Mouse (Mus musculus) Muller cell, postnatal 12 days (primary cell): ENCODE measurements around the gene Nek9.

Experiments
- DNase-seq: peaks from one replicate; pipeline ENCODE4 v3.0.0-alpha.2; 2015; ENCODE audit errors: inconsistent ontology term

The Nek9 gene

DNA sequence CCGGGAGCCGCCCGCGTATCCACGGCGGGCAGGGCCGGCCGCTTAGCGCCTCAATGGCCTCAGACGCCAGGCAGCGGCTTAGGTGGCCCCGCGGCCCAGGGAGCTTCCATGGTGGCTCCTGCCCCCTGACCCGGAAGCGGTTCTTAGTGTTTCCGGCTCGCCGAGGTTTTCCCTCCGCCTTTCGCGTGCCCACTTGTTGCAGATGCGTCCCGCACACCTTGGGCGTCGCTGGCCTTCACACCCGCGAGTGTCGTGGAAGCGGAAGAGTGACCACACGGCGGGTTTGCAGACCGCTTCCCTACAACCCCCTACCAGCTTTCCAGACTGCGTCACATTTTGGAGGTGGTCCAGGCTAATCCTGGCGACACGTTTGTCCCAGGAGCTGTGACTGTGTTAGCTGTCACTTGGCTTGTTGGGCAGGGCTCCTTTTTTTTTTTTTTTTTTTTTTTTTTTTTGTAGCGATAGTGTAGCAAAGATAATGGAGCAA is at the start of gene Nek9:
Gene Nek9, minus strand, starts transcription at position 120 of the 487 bp plus-strand sequence.
- DNase-seq = peak; percentile 96

DNA sequence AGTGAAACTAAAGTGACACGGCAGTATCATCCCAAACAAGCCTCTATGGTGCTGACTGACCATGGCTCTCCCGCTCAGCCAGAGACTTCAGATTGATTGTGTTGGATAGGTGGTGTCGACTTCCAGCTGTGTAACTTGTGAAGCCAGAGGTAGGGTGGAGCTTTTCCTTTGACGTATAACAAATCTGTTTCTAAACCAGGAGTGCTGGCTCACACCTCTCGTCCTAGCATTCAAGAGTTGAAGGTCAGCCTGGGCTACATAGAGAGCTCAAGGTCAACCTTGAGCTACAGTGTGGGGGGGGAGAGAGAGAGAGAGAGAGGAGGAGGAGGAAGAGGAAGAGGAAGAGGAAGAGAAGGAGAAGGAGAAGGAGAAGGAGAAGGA is 46.8 kb upstream of the Nek9 start:
- no peak for DNase-seq

DNA sequence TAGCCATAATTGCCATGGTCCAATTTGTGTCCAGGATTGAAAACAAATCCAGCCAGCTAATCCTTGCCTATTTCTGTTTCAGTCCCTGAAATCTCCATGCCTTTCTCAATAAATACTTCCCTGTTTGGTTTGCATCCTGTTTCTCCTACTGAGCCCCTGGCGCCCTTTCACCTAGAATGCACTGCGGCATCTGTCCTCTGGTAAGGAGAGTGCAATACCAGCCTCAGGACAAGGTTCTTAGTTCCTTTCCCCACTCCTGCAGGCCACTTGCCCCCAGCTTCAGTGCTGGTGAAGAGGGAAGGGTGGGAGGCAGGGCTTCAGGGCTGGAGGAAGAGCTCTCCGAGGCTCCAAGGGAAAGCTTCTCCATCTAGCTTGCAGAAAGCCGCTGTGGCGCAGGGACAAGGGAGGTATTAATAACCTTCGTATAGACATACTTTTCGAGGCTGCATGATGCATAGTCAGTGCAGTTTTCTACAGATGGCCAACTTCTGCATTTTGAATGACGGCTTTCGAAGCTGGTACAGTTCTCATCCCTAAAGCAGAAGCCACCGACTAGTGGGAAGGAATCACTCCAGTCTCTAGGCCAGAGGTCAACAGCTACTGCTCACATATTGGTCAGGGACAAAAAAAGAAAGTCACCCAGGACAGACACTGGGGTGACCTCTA is 46.3 kb upstream of the Nek9 start:
- DNase-seq = no peak

DNA sequence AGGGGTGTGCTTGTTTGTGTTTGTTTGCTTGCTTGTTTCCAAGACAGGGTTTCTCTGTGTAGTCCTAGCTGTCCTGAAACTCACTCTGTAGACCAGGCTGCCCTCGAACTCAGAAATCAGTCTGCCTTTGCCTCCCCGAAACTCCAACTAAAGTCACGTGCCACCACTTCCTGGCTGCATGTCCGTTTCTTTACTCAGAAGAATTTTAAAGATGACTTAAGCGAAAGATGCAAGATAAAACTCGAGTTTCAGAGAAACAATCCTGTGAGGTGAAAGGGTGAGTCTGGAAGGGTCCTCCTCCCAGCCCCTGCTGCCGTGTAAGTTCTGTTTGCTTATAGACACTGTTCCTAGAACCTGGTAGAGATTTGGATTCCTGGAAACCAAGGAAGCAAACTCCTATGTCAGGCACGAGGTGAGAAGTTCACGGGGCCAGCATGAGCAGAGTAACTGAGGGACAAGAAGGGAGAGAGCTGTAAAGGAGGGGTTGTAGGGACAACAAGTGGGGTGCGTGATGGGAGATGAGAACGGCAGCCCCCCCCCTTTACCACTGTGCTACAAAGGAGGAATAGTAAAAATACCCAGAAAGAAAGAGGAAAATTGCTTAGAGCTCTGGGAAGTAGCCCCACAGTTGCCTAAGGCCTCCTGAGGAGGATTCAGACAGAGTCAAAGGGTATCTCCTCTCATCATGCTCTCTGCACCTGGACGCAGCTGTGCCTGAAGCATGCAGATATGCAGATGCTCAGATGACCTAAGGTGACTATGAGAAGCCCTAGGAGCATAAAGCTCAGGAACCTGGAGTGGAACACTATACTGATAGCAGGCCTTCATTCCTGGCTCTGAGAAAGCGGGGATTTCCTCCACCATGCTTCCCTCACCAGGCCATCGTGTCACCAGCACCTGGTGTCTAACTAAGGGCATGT is 43.9 kb upstream of the Nek9 start:
- DNase-seq = no peak

- DNase-seq = no peak
These were observed 42.4 kb upstream of the Nek9 start for GRCm38 (mm10) chr12:85381570-85381969.

DNA sequence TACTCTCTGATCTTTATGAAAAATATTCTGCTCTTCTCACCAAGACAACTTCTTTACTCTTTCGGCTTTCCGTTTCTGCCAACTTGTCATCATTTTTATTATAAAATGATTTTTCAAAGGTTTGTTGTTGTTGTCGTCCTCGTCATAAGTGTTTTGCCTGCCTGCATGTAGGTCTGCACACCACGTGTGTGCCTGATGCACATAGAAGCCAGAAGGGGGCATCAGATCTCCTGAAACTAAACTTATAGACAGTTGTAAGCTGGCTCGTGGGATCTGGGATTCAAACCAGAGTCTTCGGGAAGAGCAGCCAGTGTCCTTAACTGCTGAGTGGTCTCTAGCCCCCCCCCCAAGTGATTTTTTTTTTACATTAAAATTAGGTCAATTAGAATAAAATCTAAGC is 41.8 kb upstream of the Nek9 start:
- no peak for DNase-seq

DNA sequence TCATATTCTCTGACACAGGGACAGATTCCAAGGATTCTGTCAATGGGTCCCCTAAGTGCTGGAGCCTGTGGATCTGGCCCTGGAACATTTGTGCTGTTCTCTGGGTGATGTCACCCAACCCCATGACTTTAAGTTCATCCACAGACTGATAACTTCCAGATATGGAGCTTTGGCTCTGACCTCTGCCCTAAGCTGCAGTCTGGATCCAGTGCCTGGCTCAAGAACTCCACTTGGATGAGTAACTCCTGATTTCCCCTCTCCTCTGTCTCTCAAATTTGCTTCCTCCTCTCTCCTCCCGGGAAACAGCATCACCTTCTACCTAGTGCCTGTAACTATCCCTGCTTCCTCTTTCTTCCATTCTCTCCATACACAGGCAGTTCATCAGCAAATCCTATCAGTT is 41.1 kb upstream of the Nek9 start:
- DNase-seq = no peak

GRCm38 (mm10) chr12:85378271-85378670 is 39.1 kb upstream of the Nek9 start:
- no peak for DNase-seq

- peak; percentile 91 for DNase-seq
These were observed 35.6 kb upstream of the Nek9 start, which contains the start of gene Tmed10 for GRCm38 (mm10) chr12:85374561-85375272. TSS of gene Tmed10 (minus strand) at chr12:85374847.

DNA sequence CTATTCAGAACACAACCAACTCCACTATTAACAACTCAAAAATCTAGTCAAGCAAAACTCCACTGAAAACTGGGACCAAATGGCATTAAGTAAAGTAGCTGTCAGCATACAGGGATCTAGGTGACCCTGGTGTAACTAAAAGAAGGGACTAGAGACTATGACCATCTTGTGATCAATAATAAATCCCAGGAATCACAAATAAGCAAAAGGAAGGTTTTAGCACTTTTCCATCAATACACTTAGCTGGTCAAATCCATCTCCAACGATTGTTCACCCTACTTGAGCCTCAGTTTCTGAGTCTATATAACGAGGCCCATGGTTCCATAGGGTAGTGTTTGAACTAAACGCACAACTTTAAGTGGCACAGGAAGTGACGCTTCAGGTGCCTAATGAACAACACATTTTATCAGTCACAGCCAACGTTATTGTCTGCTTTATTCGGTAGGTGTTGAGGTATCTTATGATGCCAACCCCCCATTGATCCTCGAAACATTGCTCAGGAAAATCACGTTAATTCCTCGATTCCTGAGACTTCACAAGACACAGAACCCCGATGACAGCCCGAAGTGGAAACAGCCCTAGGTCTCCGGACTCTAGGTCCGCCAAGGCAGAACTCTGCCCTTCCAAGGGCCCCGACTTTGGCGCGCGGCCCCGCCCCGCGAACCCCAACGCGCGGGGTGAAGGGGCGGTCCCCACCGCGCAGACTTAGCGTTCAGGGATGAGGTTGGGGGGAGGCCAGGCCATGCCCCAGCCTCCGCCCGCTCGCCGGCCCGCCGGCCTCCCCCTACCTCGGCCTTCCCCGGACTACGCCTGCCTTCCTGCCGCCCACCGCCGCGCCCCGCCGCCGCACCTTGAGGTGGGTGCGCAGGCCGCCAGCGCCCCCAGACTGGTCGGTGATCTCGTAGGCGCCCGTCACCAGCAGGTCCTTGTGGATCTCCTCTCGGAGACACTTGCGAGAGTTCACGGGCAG is 34.7 kb upstream of the Nek9 start:
- peak; percentile 94 for DNase-seq

DNA sequence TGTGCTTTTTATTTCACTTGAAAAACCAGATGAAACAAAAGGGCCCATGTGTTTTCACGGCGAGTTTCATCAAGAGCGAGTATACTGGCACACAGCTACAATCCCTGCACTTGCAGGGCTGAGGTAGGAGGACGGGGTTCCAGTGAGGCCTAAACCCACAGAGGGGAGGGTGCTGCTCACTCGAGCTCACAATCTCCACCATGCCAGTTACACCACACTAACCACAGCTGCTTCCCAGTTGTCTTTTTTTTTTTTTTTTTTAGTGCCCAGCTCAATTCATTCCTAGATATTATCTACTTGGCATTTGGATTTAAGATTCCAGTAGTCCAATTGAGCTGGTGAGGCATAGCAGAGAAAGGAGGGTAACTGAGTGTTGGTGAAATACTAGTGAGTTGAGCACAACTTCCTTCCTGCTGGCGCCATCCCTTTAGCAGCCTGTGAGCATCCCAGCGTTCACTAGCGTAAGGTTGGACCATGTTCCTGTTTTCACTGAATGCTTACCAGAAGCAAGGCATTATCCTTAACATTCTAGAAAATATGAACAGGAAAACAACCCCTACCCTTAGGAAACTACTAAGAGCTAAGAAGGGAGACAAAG is 33.0 kb upstream of the Nek9 start:
- DNase-seq = peak; percentile 27

GRCm38 (mm10) chr12:85368441-85369063 is 29.4 kb upstream of the Nek9 start:
- no peak for DNase-seq

- DNase-seq = peak; percentile 89
These were observed 27.1 kb upstream of the Nek9 start for GRCm38 (mm10) chr12:85366271-85366670.

- DNase-seq = peak; percentile 40
These were observed 23.3 kb upstream of the Nek9 start for GRCm38 (mm10) chr12:85362510-85362909.

DNA sequence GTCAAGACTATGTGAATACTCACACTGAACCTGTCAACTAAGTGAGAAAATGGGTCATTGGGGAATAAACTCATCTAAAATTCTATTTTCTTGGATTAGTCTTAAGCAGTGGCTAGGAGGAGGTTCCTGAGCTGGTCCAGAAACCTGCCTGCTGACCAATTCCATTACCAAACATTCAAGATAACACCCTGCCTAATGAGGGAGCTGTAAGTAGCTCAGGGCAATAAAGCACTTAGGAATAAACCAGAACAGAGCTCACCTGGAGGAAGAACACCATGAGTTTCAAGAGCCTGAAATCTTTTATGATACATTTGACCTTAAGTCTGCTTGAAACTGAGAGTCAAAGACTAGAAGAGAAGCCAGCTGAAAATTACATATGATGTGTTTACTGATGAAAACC is 22.4 kb upstream of the Nek9 start:
- DNase-seq = no peak

- no peak for DNase-seq
These were observed 22.0 kb upstream of the Nek9 start for GRCm38 (mm10) chr12:85361165-85361564.

- no peak for DNase-seq
These were observed 14.9 kb upstream of the Nek9 start for GRCm38 (mm10) chr12:85354061-85354460.

DNA sequence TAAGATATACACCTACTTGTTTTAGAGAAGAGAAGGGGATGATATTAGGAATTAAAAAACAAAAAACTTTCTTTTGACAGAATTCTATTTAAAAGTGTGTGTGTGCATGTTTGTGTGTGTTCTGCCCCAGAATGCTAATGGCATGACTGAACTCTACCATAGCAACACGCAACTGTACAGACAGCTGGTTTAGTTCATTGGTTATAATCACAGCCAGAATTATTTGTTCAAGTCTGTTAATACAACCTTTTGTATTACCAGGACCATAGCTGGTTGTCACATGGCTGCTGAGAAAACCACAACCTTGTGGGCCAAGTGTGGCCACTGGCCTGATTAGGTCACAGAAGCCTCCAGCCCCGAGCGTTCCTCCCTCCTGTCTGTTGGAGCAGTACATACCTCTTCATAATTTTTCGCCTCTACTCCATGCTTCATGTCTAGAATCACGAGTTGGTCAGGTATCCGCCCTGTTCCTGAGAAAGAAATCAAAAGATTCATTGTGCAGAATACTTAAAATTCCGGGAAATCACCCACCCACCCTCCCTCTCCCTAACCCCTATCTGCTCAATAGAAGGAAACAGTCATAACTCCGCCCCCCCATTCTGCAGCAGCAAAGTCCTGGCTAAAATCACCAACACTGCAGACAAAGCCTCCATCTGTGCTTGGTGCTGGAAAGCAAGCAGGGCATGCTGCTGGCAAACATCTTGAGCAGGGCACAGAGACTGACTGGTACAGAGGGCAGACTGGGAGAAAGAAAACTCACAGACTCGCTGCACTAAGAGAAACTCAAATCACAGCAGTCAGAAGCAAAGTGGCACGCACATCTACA is 11.5 kb upstream of the Nek9 start:
- DNase-seq = peak; percentile 94

- DNase-seq = peak; percentile 28
These were observed 9.2 kb upstream of the Nek9 start for GRCm38 (mm10) chr12:85348338-85348737.
